26 mouse cellular contexts compared by ENCODE assay signal in genomic region chr6:48638553-48638952, GRCm38 (mm10). TPM values are rescaled to one million over a fixed set of nuclear protein-coding genes. Genes with fewer than 3 reads are reported as not detected.
"Had no signal": no experiment of that assay in that cellular context is flagged by ENCODE, and none has a peak within 500 bp of the region (broad histone marks: within the 10 kb centered on the region; RNA-seq: fewer than 3 reads in every experiment).

No protein-coding gene starts in this region.

- H3K4me3 ChIP-seq: midbrain, embryonic 10.5 days; midbrain, embryonic 12.5 days; myocyte; neural tube, embryonic 12.5 days; stomach, embryonic 15.5 days had no signal

- H3K4me2 ChIP-seq: lung, embryonic 14.5 days; midbrain, embryonic 12.5 days; neural tube, embryonic 12.5 days; stomach, embryonic 15.5 days had no signal

- H3K36me3 ChIP-seq: midbrain, embryonic 10.5 days; midbrain, embryonic 12.5 days; neural tube, embryonic 12.5 days; stomach, embryonic 15.5 days had no signal

- H3K4me1 ChIP-seq: midbrain, embryonic 12.5 days; neural tube, embryonic 12.5 days had no signal

- DNase-seq: lung, adult 18-20 months; lung, embryonic 14.5 days; lung, postnatal 10 days; lung, postnatal 4 days; midbrain, embryonic 14.5 days; retina, postnatal 1 day; right cerebral cortex, adult 18-20 months; right cerebral cortex, postnatal 25 days; right cerebral cortex, postnatal 4 days; thymus, adult 2 months; thymus, postnatal 25 days; thymus, postnatal 4 days had no signal

- H3K9ac ChIP-seq: lung, embryonic 14.5 days; midbrain, embryonic 12.5 days; neural tube, embryonic 12.5 days; stomach, embryonic 15.5 days had no signal

- H3K27me3 ChIP-seq: midbrain, embryonic 12.5 days; neural tube, embryonic 12.5 days; stomach, embryonic 15.5 days had no signal

- H3K9me3 ChIP-seq: midbrain, embryonic 10.5 days; midbrain, embryonic 12.5 days; neural tube, embryonic 12.5 days; stomach, embryonic 15.5 days had no signal

- H3K27ac ChIP-seq: midbrain, embryonic 10.5 days; midbrain, embryonic 12.5 days; neural tube, embryonic 12.5 days; stomach, embryonic 15.5 days; stomach, postnatal 0 days had no signal

- ATAC-seq: midbrain, embryonic 16.5 days had no signal

RNA-seq across cellular contexts. Expression of gene AI854703, which starts 12.0 kb away (rescaled TPM):
- total RNA-seq: megakaryocyte, adult 5-6 weeks had no signal

RNA-seq across cellular contexts. Expression of gene Gm44965, which starts 44.8 kb away (rescaled TPM):
- total RNA-seq: megakaryocyte, adult 5-6 weeks; megakaryocyte-erythroid progenitor cell, adult 5-6 weeks had no signal
- polyA plus RNA-seq: lung, embryonic 14.5 days; lung, embryonic 16.5 days; midbrain, embryonic 14.5 days; midbrain, embryonic 16.5 days; neural tube, embryonic 12.5 days; neural tube, embryonic 14.5 days; spleen, adult 2 months; stomach, embryonic 15.5 days; stomach, postnatal 0 days; testis, adult 2 months; thymus, adult 2 months; urinary bladder, adult 2 months had no signal
